Mouse (Mus musculus): ENCODE measurements at regions not wholly inside any gene's neighbourhood (a gene's known extent, or its start where the extent isn't known, plus 50 kb on each side); places are given as distances from the start of the nearest gene placed in this dataset.

DNA sequence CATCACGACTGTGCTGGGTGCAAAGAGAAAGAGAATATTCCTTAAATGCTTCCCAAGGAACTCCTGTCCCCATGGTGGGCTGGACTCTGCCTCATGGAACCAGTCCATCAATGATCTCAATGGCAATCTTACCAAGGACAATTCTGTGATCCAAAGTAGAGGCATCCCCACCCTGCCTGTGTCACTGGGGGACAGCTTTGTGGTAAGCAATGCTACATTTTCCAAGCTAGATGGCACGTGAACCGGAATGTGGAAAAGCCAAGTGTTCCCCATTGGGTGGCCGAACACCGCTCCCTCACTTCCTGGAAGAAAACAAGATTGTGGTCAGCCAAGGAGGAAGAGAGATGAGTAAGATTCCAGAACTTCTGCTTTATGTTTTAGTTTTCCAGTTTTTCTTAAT, 164.7 kb upstream of the Tmtc1 start:
- Histone ChIP-seq H3K27me3 (replicated peaks; ENCODE audit: control insufficient read depth, insufficient read depth, low read length) (no peaks in the 10 kb centered on the region), H3K4me2 (no peak overlapping the region), H3K4me3 (ENCODE audit: low read depth, low read length) (no peak overlapping the region), H3K27ac (ENCODE audit: low read depth, low read length) (no peak overlapping the region), H3K9ac (ENCODE audit: low read depth, low read length) (no peak overlapping the region), H3K36me3 (ENCODE audit: control insufficient read depth, insufficient read depth, low read length) (no peaks in the 10 kb centered on the region), H3K9me3 (ENCODE audit: control insufficient read depth, low read length) (no peaks in the 10 kb centered on the region), H3K4me1 (replicated peaks; ENCODE audit: control insufficient read depth, insufficient read depth, low read length) (peaks cover 5% of the 10 kb centered on the region)
- DNase-seq (ENCODE audit: low spot score) (no peak), ATAC-seq (replicated peaks; ENCODE audit: low FRiP score) (no peak)
- 73% methylated on average over 5 of the region's 5 CpGs for WGBS

DNA sequence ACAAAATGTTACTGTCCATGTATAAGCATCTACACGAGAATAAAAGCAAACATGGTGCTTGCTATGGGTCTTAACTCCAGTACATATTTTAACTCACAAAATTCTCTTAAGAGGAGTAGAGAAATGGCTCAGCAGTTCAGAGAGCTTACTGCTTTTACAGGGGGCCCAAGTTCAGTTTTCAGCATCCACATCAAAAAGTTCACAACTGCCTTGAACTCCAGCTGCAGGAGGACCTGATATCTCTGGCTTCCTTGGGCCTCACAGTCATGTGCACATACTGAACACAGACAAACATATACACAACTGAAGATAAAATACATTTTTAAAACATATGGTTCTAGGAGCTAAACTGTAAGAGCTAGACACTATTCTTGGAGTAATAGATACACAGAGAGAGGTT, 161.0 kb upstream of the Tmtc1 start:
- DNase-seq (ENCODE audit: low spot score) (no peak), ATAC-seq (replicated peaks; ENCODE audit: low FRiP score) (no peak)
- Histone ChIP-seq H3K4me1 (replicated peaks; ENCODE audit: control insufficient read depth, insufficient read depth, low read length) (peaks cover 10% of the 10 kb centered on the region), H3K9ac (ENCODE audit: low read depth, low read length) (no peak overlapping the region), H3K4me2 (no peak overlapping the region), H3K27me3 (replicated peaks; ENCODE audit: control insufficient read depth, insufficient read depth, low read length) (no peaks in the 10 kb centered on the region), H3K4me3 (ENCODE audit: low read depth, low read length) (no peak overlapping the region), H3K9me3 (ENCODE audit: control insufficient read depth, low read length) (no peaks in the 10 kb centered on the region), H3K27ac (ENCODE audit: low read depth, low read length) (no peak overlapping the region), H3K36me3 (ENCODE audit: control insufficient read depth, insufficient read depth, low read length) (no peaks in the 10 kb centered on the region)
- WGBS, result 86% methylated on average over 1 of the region's 1 CpGs

DNA sequence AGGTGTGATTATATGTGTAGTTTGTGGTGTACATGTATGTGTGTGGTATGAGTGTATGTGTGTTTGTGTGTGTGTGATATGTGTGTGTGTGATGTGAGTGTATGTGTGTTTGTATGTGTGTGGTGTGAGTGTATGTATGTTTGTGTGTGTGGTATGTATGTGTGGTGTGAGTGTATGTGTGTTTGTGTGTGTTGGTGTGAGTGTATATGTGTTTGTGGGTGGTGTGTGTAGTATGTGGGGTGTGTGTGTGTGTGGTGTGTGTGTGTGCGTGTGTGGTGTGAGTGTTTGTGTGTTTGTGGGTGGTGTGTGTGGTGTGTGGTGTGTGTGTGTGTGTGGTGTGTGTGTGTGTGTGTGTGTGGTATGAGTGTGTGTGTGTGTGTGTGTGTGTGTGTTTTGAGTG, 160.6 kb upstream of the Tmtc1 start:
- Histone ChIP-seq H3K4me1 (replicated peaks; ENCODE audit: control insufficient read depth, insufficient read depth, low read length) (peaks cover 10% of the 10 kb centered on the region), H3K4me3 (ENCODE audit: low read depth, low read length) (no peak overlapping the region), H3K27me3 (replicated peaks; ENCODE audit: control insufficient read depth, insufficient read depth, low read length) (no peaks in the 10 kb centered on the region), H3K4me2 (no peak overlapping the region), H3K9ac (ENCODE audit: low read depth, low read length) (no peak overlapping the region), H3K9me3 (ENCODE audit: control insufficient read depth, low read length) (no peaks in the 10 kb centered on the region), H3K36me3 (ENCODE audit: control insufficient read depth, insufficient read depth, low read length) (no peaks in the 10 kb centered on the region), H3K27ac (ENCODE audit: low read depth, low read length) (no peak overlapping the region)
- 0% methylated on average over 1 of the region's 1 CpGs for WGBS
- ATAC-seq (replicated peaks; ENCODE audit: low FRiP score) (0 out of 2 replicates have a peak, but pooled peaks have one; percentile 29), DNase-seq (ENCODE audit: low spot score) (no peak)

DNA sequence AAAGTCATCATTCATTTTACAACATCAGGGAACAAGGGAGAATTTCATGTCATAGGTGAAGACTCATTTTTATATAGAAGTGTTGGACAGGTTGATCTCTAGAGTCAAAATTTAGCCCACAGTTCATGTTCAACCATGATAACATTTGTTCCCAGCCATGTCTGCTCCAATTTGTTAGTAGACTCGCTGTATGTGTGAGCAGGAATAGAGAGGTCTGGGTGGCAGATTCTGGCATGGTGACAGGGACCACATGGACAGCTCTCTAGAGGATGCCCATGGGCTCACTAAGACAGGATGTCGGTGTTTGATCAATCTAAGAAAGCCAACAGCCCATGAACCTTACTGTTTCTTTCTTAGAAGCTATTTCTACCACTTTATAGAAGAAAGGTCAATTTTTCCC, 159.7 kb upstream of the Tmtc1 start:
- WGBS, result 67% methylated on average over 2 of the region's 2 CpGs
- DNase-seq (ENCODE audit: low spot score) (no peak), ATAC-seq (replicated peaks; ENCODE audit: low FRiP score) (peak; percentile 42)
- Histone ChIP-seq H3K9me3 (ENCODE audit: control insufficient read depth, low read length) (no peaks in the 10 kb centered on the region), H3K4me2 (peak overlapping the region; percentile 42; the same call in 1 of the 2 replicates), H3K27me3 (replicated peaks; ENCODE audit: control insufficient read depth, insufficient read depth, low read length) (no peaks in the 10 kb centered on the region), H3K9ac (ENCODE audit: low read depth, low read length) (0 out of 2 replicates have a peak overlapping the region, but pooled peaks have one; percentile 4), H3K36me3 (ENCODE audit: control insufficient read depth, insufficient read depth, low read length) (no peaks in the 10 kb centered on the region), H3K4me1 (replicated peaks; ENCODE audit: control insufficient read depth, insufficient read depth, low read length) (peaks cover 10% of the 10 kb centered on the region), H3K4me3 (ENCODE audit: low read depth, low read length) (no peak overlapping the region), H3K27ac (ENCODE audit: low read depth, low read length) (peak overlapping the region; percentile 74)

DNA sequence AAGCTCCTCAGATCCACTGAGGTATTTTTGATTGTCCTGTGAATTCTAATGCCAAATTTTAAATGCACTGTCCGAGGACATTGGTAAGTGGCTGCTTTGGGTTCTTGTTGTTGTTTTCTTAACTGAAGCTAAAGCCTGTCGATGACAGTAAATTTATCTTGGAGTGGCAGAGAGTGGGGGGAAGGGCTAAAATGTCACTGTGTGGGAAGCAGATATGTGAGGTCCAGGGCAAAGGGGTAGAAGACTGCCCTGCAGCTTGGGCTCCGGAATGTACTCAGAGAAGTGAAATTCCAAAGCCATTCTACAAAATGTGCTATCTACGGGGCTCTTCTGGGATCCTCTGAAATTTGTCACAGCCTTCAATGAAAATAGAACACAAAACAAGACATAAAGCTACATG, 159.3 kb upstream of the Tmtc1 start:
- ATAC-seq (replicated peaks; ENCODE audit: low FRiP score) (peak; percentile 97), DNase-seq (ENCODE audit: low spot score) (no peak)
- Histone ChIP-seq H3K9me3 (ENCODE audit: control insufficient read depth, low read length) (no peaks in the 10 kb centered on the region), H3K27me3 (replicated peaks; ENCODE audit: control insufficient read depth, insufficient read depth, low read length) (no peaks in the 10 kb centered on the region), H3K4me2 (peak overlapping the region; percentile 42; the same call in 1 of the 2 replicates), H3K9ac (ENCODE audit: low read depth, low read length) (peak overlapping the region; percentile 15; the same call in 1 of the 2 replicates), H3K27ac (ENCODE audit: low read depth, low read length) (peak overlapping the region; percentile 74), H3K4me3 (ENCODE audit: low read depth, low read length) (no peak overlapping the region), H3K36me3 (ENCODE audit: control insufficient read depth, insufficient read depth, low read length) (no peaks in the 10 kb centered on the region), H3K4me1 (replicated peaks; ENCODE audit: control insufficient read depth, insufficient read depth, low read length) (peaks cover 12% of the 10 kb centered on the region)
- WGBS, result 29% methylated on average over 4 of the region's 4 CpGs

DNA sequence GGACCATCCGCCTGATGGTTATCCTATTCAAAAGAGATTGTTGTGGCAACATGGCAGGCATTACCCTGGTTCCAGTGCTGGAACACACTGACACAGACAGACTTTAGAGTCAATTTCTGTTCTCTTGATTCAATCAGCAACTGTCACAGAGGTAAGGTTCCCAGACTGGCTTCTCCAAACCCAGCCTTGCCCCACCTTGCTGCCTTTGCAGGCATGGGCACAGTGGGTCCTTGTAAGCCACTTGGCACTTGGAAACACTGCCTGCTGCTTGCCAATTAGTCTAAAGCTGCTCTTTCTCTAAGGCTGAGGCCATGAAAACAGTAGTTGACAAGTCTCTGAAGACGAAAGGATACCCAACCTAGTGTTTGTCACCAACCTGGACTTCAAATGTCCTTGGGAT, 158.7 kb upstream of the Tmtc1 start:
- Histone ChIP-seq H3K9ac (ENCODE audit: low read depth, low read length) (peak overlapping the region; percentile 15; the same call in 1 of the 2 replicates), H3K4me1 (replicated peaks; ENCODE audit: control insufficient read depth, insufficient read depth, low read length) (peaks cover 13% of the 10 kb centered on the region), H3K27me3 (replicated peaks; ENCODE audit: control insufficient read depth, insufficient read depth, low read length) (no peaks in the 10 kb centered on the region), H3K36me3 (ENCODE audit: control insufficient read depth, insufficient read depth, low read length) (no peaks in the 10 kb centered on the region), H3K4me2 (peak overlapping the region; percentile 42; the same call in 1 of the 2 replicates), H3K4me3 (ENCODE audit: low read depth, low read length) (no peak overlapping the region), H3K27ac (ENCODE audit: low read depth, low read length) (peak overlapping the region; percentile 59), H3K9me3 (ENCODE audit: control insufficient read depth, low read length) (no peaks in the 10 kb centered on the region)
- WGBS, result 74% methylated on average over 2 of the region's 2 CpGs
- ATAC-seq (replicated peaks; ENCODE audit: low FRiP score), result peak; percentile 19; the same call in 1 of the 2 replicates
- no peak for DNase-seq (ENCODE audit: low spot score)

DNA sequence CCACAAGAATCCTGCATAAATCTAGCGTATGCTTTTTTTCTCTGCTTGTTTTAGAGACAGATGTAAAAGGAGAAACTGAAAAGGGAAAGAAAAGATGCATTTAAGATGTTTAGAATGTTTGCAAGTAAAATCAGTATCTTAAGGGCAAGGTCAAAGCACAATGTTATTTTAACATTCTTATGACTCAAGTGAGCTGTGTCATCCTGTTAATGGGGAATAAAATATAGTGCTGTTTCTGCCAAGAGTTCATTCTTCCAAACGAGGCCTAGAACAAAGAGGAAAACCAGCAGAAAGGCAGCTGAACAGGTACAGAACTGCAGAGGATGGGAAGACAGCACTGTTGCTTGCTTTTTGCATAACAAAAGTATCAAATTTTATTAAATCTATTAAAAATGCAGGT, 156.7 kb upstream of the Tmtc1 start:
- ATAC-seq (replicated peaks; ENCODE audit: low FRiP score), result no peak
- no peaks in the 10 kb centered on the region for H3K27me3 ChIP-seq (replicated peaks; ENCODE audit: control insufficient read depth, insufficient read depth, low read length)
- peaks cover 13% of the 10 kb centered on the region for H3K4me1 ChIP-seq (replicated peaks; ENCODE audit: control insufficient read depth, insufficient read depth, low read length)
- 71% methylated on average over 2 of the region's 2 CpGs for WGBS
- H3K9me3 ChIP-seq (ENCODE audit: control insufficient read depth, low read length), result no peaks in the 10 kb centered on the region
- H3K9ac ChIP-seq (ENCODE audit: low read depth, low read length), result no peak overlapping the region
- no peaks in the 10 kb centered on the region for H3K36me3 ChIP-seq (ENCODE audit: control insufficient read depth, insufficient read depth, low read length)
- no peak overlapping the region for H3K27ac ChIP-seq (ENCODE audit: low read depth, low read length)
- no peak for DNase-seq (ENCODE audit: low spot score)
- no peak overlapping the region for H3K4me3 ChIP-seq (ENCODE audit: low read depth, low read length)
- H3K4me2 ChIP-seq, result no peak overlapping the region

DNA sequence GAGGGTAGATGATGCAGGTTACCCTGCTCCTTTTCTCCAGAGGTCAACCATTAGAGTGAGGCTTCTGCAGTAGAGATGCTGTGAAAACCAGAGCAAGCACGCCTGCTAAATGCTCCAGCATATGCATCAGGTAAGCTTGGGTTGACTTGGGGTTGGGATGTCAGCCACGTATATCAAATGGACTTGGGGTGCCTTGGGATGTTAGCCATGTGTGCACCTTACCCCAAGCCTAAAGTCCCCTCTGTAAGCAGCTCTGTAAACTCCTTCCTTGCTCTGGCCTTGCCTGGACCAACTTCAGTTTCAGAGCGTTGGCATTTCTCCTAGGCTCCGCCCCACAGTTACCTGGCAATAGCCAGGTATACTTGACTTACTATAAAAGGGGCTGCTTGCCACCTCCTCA, 155.3 kb upstream of the Tmtc1 start:
- DNase-seq (ENCODE audit: low spot score), result no peak
- ATAC-seq (replicated peaks; ENCODE audit: low FRiP score), result no peak
- Histone ChIP-seq H3K27me3 (replicated peaks; ENCODE audit: control insufficient read depth, insufficient read depth, low read length) (no peaks in the 10 kb centered on the region), H3K9me3 (ENCODE audit: control insufficient read depth, low read length) (no peaks in the 10 kb centered on the region), H3K4me3 (ENCODE audit: low read depth, low read length) (no peak overlapping the region), H3K36me3 (ENCODE audit: control insufficient read depth, insufficient read depth, low read length) (no peaks in the 10 kb centered on the region), H3K4me1 (replicated peaks; ENCODE audit: control insufficient read depth, insufficient read depth, low read length) (peaks cover 9% of the 10 kb centered on the region), H3K4me2 (no peak overlapping the region), H3K27ac (ENCODE audit: low read depth, low read length) (no peak overlapping the region), H3K9ac (ENCODE audit: low read depth, low read length) (no peak overlapping the region)
- WGBS, result 68% methylated on average over 4 of the region's 4 CpGs

DNA sequence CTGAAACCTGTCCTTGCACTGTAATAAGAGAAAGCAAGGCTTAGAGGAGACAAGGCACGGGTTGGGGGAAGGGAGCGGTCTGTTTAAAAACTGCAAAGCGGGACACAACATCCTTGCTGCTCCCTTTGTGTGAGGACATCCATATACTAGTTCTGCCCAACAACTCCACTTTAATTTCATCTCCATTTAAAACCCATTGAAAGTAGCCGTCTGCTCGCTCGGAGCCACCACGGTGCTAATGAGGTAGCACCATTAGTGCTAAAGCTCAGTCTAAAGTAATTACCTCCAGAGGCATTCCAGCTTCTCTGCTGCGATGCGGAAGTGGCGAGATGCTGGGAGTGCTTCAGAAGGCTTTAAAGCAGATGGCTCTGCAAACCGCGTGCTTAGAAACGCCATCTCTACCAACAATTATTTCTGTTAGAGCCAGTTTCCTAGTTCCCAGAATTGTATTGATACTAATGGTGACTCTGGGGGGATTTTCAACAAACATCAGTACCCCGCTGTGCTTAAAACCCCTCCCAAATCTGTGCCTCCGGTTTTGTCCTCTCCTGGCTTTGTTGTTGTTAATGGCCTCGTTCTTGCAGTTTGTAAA, 154.7 kb upstream of the Tmtc1 start:
- H3K4me3 ChIP-seq (ENCODE audit: low read depth, low read length), result no peak overlapping the region

More for the DNA sequence above, 154.7 kb upstream of the Tmtc1 start:
- peaks cover 7% of the 10 kb centered on the region; the same call in 1 of the 2 replicates for H3K4me1 ChIP-seq (replicated peaks; ENCODE audit: control insufficient read depth, insufficient read depth, low read length)
- WGBS, result 20% methylated on average over 16 of the region's 16 CpGs
- H3K36me3 ChIP-seq (ENCODE audit: control insufficient read depth, insufficient read depth, low read length), result no peaks in the 10 kb centered on the region
- H3K9me3 ChIP-seq (ENCODE audit: control insufficient read depth, low read length), result no peaks in the 10 kb centered on the region
- H3K27ac ChIP-seq (ENCODE audit: low read depth, low read length), result no peak overlapping the region
- DNase-seq (ENCODE audit: low spot score) (no peak), ATAC-seq (replicated peaks; ENCODE audit: low FRiP score) (no peak)
- peak overlapping the region; percentile 47 for H3K4me2 ChIP-seq
- no peaks in the 10 kb centered on the region for H3K27me3 ChIP-seq (replicated peaks; ENCODE audit: control insufficient read depth, insufficient read depth, low read length)
- H3K9ac ChIP-seq (ENCODE audit: low read depth, low read length), result peak overlapping the region; percentile 2; the same call in 1 of the 2 replicates
